In genomic region chr14:25667587-25667986, GRCm38 (mm10) we compare ENCODE assay signal across 13 mouse cellular contexts. TPM values are rescaled to one million over a fixed set of nuclear protein-coding genes. Genes with fewer than 3 reads are reported as not detected.
DNase-seq lines count a peak whose midpoint lies in the region; ATAC-seq and TF ChIP-seq lines count a peak whose summit lies in the region.
"Had no signal": no experiment of that assay in that cellular context is flagged by ENCODE, and none has a peak within 500 bp of the region (broad histone marks: within the 10 kb centered on the region; RNA-seq: fewer than 3 reads in every experiment).

No protein-coding gene starts in this region.

- H3K79me2 ChIP-seq in myocyte (ENCODE audit: control insufficient read depth, insufficient read depth), result no peaks in the 10 kb centered on the region

- DNase-seq in heart, adult 18-20 months, result no peak
- no peak for DNase-seq in limb, embryonic 10.5 days (ENCODE audit: low spot score)
- DNase-seq in liver, result peak; percentile 51
- DNase-seq in embryo, embryonic 11 days, result no peak
- DNase-seq: adrenal gland, postnatal 36 days; cerebellum, postnatal 36 days; kidney, adult 18-20 months; thymus, postnatal 4 days had no signal

- H3K36me3 ChIP-seq in heart, embryonic 12.5 days, result peaks cover 45% of the 10 kb centered on the region
- H3K36me3 ChIP-seq in limb, embryonic 13.5 days, result peaks cover 59% of the 10 kb centered on the region
- peaks cover 57% of the 10 kb centered on the region for H3K36me3 ChIP-seq in limb, embryonic 10.5 days
- peaks cover 23% of the 10 kb centered on the region for H3K36me3 ChIP-seq in myocyte (ENCODE audit: control insufficient read depth, insufficient read depth)

- H3K27ac ChIP-seq in heart, embryonic 12.5 days (ENCODE audit: poor library complexity, severe bottlenecking), result peak overlapping the region; percentile 81
- no peak overlapping the region for H3K27ac ChIP-seq in limb, embryonic 13.5 days
- no peak overlapping the region for H3K27ac ChIP-seq in limb, embryonic 10.5 days
- H3K27ac ChIP-seq: hindbrain, embryonic 12.5 days had no signal

- no peak for ATAC-seq in heart, embryonic 12.5 days (ENCODE audit: insufficient number of reproducible peaks, low FRiP score)
- ATAC-seq in limb, embryonic 13.5 days (ENCODE audit: low FRiP score, low read depth), result 0 out of 2 replicates have a peak, but pooled peaks have one; percentile 26

- H3K9me3 ChIP-seq in heart, embryonic 12.5 days (replicated peaks), result no peaks in the 10 kb centered on the region
- H3K9me3 ChIP-seq in limb, embryonic 13.5 days, result no peaks in the 10 kb centered on the region
- no peaks in the 10 kb centered on the region for H3K9me3 ChIP-seq in limb, embryonic 10.5 days (replicated peaks)
- H3K9me3 ChIP-seq: hindbrain, embryonic 12.5 days; limb, embryonic 15.5 days had no signal

- WGBS in heart, embryonic 12.5 days, result 44% methylated on average over 3 of the region's 3 CpGs
- WGBS in limb, embryonic 13.5 days, result 62% methylated on average over 3 of the region's 3 CpGs
- WGBS in limb, embryonic 10.5 days, result 74% methylated on average over 3 of the region's 3 CpGs

- TF ChIP-seq POLR2A in myocyte (IDR thresholded peaks at IDR 0.05; ENCODE audit: insufficient read length, low read depth), result no peak

- H3K27me3 ChIP-seq in heart, embryonic 12.5 days (replicated peaks), result no peaks in the 10 kb centered on the region
- no peaks in the 10 kb centered on the region for H3K27me3 ChIP-seq in limb, embryonic 13.5 days
- no peaks in the 10 kb centered on the region for H3K27me3 ChIP-seq in limb, embryonic 10.5 days (ENCODE audit: low read depth, poor library complexity, severe bottlenecking)
- no peaks in the 10 kb centered on the region for H3K27me3 ChIP-seq in myocyte (ENCODE audit: control insufficient read depth, insufficient read depth, insufficient read length)
- H3K27me3 ChIP-seq: hindbrain, embryonic 12.5 days; limb, embryonic 15.5 days had no signal

- peaks cover 41% of the 10 kb centered on the region for H3K4me1 ChIP-seq in heart, embryonic 12.5 days (replicated peaks)
- no peaks in the 10 kb centered on the region for H3K4me1 ChIP-seq in limb, embryonic 13.5 days
- H3K4me1 ChIP-seq in limb, embryonic 10.5 days, result no peaks in the 10 kb centered on the region
- H3K4me1 ChIP-seq: limb, embryonic 15.5 days had no signal

- H3K4me3 ChIP-seq in heart, embryonic 12.5 days, result no peak overlapping the region
- no peak overlapping the region for H3K4me3 ChIP-seq in limb, embryonic 13.5 days
- no peak overlapping the region for H3K4me3 ChIP-seq in limb, embryonic 10.5 days
- H3K4me3 ChIP-seq in myocyte, result no peak overlapping the region
- H3K4me3 ChIP-seq: hindbrain, embryonic 12.5 days; limb, embryonic 15.5 days had no signal

- H3K9ac ChIP-seq in heart, embryonic 12.5 days, result 0 out of 2 replicates have a peak overlapping the region, but pooled peaks have one; percentile 1
- H3K9ac ChIP-seq in limb, embryonic 13.5 days, result no peak overlapping the region
- H3K9ac ChIP-seq: hindbrain, embryonic 12.5 days; limb, embryonic 15.5 days had no signal

- H3K4me2 ChIP-seq in heart, embryonic 12.5 days, result no peak overlapping the region
- H3K4me2 ChIP-seq in limb, embryonic 13.5 days (replicated peaks), result no peak overlapping the region
- H3K4me2 ChIP-seq in myocyte (ENCODE audit: low read depth), result no peak overlapping the region
- H3K4me2 ChIP-seq: hindbrain, embryonic 12.5 days; limb, embryonic 15.5 days had no signal

- H3ac ChIP-seq in myocyte (ENCODE audit: control insufficient read depth, insufficient read length), result no peak overlapping the region

TF ChIP-seq in myocyte, 11 proteins besides CTCF, POLR2A, EP300 and RAD21:
- peak; percentile 39 for TF ChIP-seq POLR2AphosphoS2 (IDR thresholded peaks at IDR 0.05; ENCODE audit: insufficient read length, low read depth)
- TF ChIP-seq E2F4 (IDR thresholded peaks at IDR 0.05; ENCODE audit: insufficient read depth), result no peak

RNA-seq across cellular contexts. Expression of gene Ppif, which starts 26.4 kb away (rescaled TPM):
- polyA plus RNA-seq in heart, embryonic 12.5 days (2016; fragmentation: Nextera tagmentation; extraction: Ambion mirVana), result 101 and 104 TPM in 2 replicates
- 100 to 1,000 TPM; 287 to 306 TPM for total RNA-seq in heart, adult 18-20 months (2021)
- 31.8 and 34.4 TPM in 2 replicates for polyA plus RNA-seq in limb, embryonic 13.5 days (2015; fragmentation: Nextera tagmentation; extraction: Ambion mirVana)
- polyA plus RNA-seq in limb, embryonic 10.5 days (2016; fragmentation: Nextera tagmentation; extraction: Ambion mirVana), result 56.8 and 67.3 TPM in 2 replicates
- 14.1 TPM for polyA plus RNA-seq in myocyte (2012; fragmentation: generic; extraction: Trizol)
